Mouse (Mus musculus) layer of hippocampus, adult 2 months (tissue): Measurements from ENCODE around the gene Tmod1. TPM values are rescaled to one million over a fixed set of nuclear protein-coding genes. Genes with fewer than 3 reads are reported as not detected.

Experiments used
- DNase-seq, 2 experiments: peaks; one replicate each; pipeline ENCODE4 v3.0.0; 2022; ENCODE audit warnings: low spot score in 2 of 2
- H3K27ac ChIP-seq: fragments of 200-600 bp; 2 replicates; pipeline ENCODE4 v1.8.1; 2022
- H3K4me3 ChIP-seq: fragments of 200-600 bp; 2 replicates; pipeline ENCODE4 v1.8.1; 2022; ENCODE audit warnings: mild to moderate bottlenecking
- CTCF ChIP-seq: fragments of 200-600 bp; conservative IDR thresholded peaks from 2 replicates; pipeline ENCODE4 v1.8.1; 2022; ENCODE audit warnings: antibody characterized with exemption, mild to moderate bottlenecking, moderate library complexity
- total RNA-seq, 2 experiments: library from RNA; stranded (reverse); gene quantifications; 2 replicates each; pipeline ENCODE4 v1.2.3; 2021

Tmod1 gene
- total RNA-seq, 2 experiments from 2014 or later = 21.5 to 25.9 TPM

DNA sequence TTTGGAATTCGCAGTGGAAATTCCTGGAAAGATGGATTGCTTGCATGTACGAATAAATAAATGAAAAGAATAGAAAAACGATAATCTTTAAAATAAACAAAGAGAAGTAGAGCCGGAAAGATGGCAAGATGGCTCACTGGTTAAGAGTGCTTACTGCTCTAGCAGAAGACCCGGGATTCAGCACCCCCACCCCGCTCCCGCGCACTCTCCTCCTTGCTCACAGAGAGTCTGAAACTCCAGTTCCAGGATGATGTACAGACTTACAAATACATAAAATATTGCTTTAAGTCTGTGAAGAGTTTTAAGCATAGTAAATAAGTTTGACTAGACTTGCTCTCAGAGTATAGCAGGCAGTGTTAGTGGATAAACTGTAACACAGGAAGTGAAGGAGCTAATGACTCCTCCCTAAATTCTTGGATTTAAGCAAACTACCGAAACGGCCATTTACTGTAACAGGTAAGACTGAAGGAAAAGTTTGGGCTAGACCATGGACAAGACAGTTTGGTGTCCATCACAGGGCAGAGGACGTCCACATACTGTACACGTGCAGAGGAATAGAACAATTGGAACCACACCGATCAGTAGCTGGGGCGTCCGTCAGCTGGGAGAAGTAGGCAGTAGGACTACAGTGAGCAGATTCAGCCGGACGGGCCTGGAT, 99.0 kb downstream of the Tmod1 start:
- H3K4me3 ChIP-seq = peak overlapping the region; percentile 90
- no peak for DNase-seq
- peak overlapping the region; percentile 96 for H3K27ac ChIP-seq
- no peak for TF ChIP-seq CTCF

DNA sequence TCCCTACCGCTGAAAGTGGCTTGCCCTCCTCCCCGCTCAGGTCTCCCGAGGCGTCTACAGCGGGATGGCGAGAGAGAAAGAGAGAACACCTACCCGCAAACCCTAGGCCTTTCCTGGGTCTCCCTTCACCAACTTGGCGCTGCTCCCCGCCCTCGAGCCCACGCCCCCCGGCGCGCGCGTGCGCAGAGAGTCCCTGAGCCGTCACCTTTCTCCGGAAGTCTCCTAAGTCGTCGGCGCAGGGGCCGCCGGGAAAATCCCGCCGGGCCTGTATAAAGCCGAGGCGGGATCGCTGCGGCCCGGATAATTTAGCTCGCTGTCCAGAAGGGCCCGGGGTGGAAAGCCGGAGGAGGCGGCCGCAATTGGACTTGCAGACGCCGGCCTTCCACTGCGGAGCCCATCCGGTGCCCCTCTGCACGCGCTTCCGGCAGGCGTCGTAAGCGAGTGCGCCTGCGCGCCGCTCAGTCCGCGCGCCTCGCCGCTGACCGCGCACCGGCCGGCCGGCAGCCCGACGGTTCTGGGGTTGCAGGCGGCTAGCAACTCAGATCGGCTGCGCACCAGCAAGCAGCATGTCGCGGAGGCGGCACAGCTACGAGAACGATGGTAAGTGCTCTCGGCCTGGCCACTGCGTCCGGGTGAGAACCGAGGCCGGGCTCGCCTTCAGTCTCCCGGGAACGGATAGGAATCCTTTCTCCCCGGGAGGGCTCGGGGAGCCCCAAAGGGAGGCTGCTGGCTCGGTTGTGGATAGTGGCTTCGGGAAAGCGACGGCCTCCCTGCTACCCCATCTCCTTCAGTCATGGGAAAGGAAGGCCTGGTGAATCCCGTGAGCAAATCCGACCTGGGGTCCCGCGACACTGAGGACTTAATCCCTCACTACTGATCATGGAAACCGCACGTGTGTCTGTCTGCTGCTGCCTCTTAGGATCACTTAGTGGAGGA, 99.8 kb downstream of the Tmod1 start, which contains the start of the genes Ncbp1 and Tstd2:
Gene Ncbp1, plus strand, starts transcription at position 327 of the 936 bp plus-strand sequence.
Gene Tstd2, minus strand, starts transcription at position 408 of the 936 bp plus-strand sequence.
- peak within 1 kb of the TSS; percentile 96 for H3K27ac ChIP-seq
- TF ChIP-seq CTCF = 0 out of 2 replicates have a peak, but pooled peaks have one; percentile 22
- H3K4me3 ChIP-seq = peak within 1 kb of the TSS; percentile 90
- DNase-seq = peak; percentile 88 to 92

DNA sequence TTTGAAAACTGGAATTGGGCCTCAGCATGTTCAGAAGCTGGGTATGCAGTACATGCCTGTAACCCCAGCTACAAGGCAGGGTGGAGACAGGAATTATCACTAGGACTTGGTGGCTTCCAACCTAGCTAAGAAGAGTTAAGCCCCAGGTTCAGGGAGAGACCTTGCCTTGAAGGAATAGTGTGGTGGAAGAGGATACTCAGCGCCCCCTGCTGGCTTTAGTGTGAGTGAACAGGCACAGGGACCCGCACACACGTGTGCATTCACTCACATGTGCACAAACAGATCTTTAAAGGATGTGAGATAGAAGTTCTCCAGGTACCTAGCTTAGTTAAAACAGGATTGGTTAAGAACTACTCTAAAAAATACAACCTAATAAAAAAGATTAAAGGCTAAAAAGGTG, 105.6 kb downstream of the Tmod1 start:
- peak; percentile 63 for TF ChIP-seq CTCF
- DNase-seq = no peak
- no peak overlapping the region for H3K4me3 ChIP-seq
- H3K27ac ChIP-seq = no peak overlapping the region

DNA sequence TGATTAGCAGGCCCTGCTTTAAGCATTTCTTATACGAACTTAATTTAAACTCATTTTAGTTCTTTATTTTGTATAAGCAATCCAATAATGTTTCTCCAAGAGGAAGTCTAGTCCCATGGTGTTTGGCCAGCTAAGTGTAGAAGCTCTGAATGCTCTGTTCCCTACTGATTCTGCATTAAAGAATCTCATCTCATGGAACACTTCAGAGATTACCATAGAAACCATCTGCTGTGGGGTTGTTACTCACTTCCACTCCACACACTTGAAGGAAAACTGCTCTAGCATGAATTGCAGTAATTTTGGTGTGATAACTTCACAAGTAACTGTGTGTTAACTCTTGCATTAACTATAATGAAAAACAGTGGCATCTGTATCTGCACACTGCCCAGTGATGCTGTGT, 108.1 kb downstream of the Tmod1 start:
- no peak overlapping the region for H3K4me3 ChIP-seq
- peak overlapping the region; percentile 48; the same call in 1 of the 2 replicates for H3K27ac ChIP-seq
- no peak for TF ChIP-seq CTCF
- peak in 1 of 2 experiments; percentile 58 for DNase-seq

DNA sequence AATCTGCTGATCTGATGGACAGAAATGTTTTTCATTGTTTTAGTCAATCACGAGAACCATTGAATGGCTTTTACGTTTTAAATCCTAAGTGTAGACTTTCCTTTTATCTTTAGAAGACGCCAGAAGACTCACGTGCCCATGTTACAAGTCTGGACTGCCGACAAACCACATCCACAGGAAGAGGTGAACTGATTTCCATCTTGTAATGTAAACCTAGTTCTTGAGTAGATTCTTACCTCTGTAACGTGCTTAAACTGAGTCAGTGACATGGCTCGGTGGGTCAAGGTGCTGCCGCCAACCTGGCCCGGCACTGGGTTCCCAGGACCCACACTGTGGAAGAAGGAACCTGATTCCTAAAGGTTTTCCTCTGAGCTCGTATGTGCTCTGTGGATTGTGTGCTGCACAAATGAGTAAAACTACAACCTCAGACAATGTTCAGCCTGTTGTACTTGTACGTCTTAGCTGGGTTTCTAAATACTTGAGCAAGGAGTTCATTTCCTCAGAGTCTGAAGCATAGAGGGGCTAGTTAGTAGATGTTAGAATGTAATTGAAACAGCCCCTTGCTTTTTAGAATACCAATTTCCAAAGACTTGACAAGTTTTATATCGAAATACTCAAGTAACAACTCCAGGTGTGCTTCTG, 113.3 kb downstream of the Tmod1 start:
- DNase-seq = no peak
- no peak overlapping the region for H3K4me3 ChIP-seq
- no peak for TF ChIP-seq CTCF
- H3K27ac ChIP-seq = no peak overlapping the region

DNA sequence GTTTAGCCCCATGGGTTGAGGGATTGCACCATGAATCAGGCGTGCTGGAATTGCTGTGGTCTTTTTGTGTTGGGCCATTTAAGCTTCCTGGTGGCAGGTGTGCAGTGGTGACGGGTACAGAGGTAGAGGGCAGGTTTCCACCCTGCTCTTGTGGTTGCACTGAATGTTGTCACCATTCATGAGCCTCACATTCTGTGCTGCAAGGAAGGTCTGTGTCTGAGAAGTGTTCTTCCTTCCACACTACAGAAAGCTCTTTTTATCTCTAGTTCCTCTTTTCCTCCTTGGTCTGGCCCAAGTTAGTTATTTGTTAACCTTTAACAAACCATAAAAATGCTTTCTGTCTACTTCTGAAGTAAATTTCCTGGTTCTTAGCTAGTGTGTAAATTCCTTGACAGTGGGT, 125.3 kb downstream of the Tmod1 start:
- Histone ChIP-seq H3K27ac (no peak overlapping the region), H3K4me3 (no peak overlapping the region)
- DNase-seq = no peak
- TF ChIP-seq CTCF = no peak

Other genes with a start within 250 kb of the Tmod1 start
- 1 to 10 TPM; 8.7 to 9.7 TPM for gene Aldh1b1, start 239.9 kb upstream of the Tmod1 start, total RNA-seq
- 1 to 10 TPM; 3.2 to 5.2 TPM for gene Igfbpl1, start 212.0 kb upstream of the Tmod1 start, total RNA-seq
- gene Stra6l, start 190.3 kb upstream of the Tmod1 start, total RNA-seq = not detected
- under 1 TPM; 0.56 to 0.79 TPM for gene Ccdc180, start 148.6 kb upstream of the Tmod1 start, total RNA-seq
- gene Tdrd7, start 73.6 kb upstream of the Tmod1 start, total RNA-seq = 10 to 100 TPM; 26.5 to 29.7 TPM
- 10 to 100 TPM; 57.1 to 57.2 TPM for gene Ncbp1, start 99.7 kb downstream of the Tmod1 start, total RNA-seq
- gene Tstd2, start 99.8 kb downstream of the Tmod1 start, total RNA-seq = 10 to 100 TPM; 15.6 to 18.8 TPM
- gene Xpa, start 157.4 kb downstream of the Tmod1 start, total RNA-seq = 10 to 100 TPM; 15.5 to 19.0 TPM